Mouse (Mus musculus) gastrocnemius, adult 18-20 months (tissue): ENCODE data around the gene Bcl10. TPM values are rescaled to one million over a fixed set of nuclear protein-coding genes. Genes with fewer than 3 reads are reported as not detected.
A peak's percentile ranks its signal among the peaks of the same experiment; 100 is the strongest.
"Not testable (repeated sequence)": the region's sequence is repeated elsewhere in the genome, so short reads cannot be mapped to it uniquely, and the experiment has no call there.

Experiments used
- DNase-seq: peaks from one replicate; pipeline ENCODE4 v3.0.0; 2021; ENCODE audit warnings: low spot score
- total RNA-seq, 2 experiments: library from RNA; stranded (reverse); gene quantifications; 2 replicates each; pipeline ENCODE4 v1.2.3; 2021

Bcl10 gene
- total RNA-seq, 2 experiments from 2014 or later = 9.4 to 9.7 TPM

GRCm38 (mm10) chr3:145912512-145912911 lies 10.1 kb upstream of the Bcl10 start:
- no peak for DNase-seq

- no peak for DNase-seq
Observed at GRCm38 (mm10) chr3:145913263-145913662, 9.3 kb upstream of the Bcl10 start.

GRCm38 (mm10) chr3:145913942-145914341 lies 8.7 kb upstream of the Bcl10 start:
- DNase-seq = not testable (repeated sequence)

- no peak for DNase-seq
Observed at GRCm38 (mm10) chr3:145916374-145916773, 6.2 kb upstream of the Bcl10 start.

GRCm38 (mm10) chr3:145916826-145917225 lies 5.8 kb upstream of the Bcl10 start:
- no peak for DNase-seq

GRCm38 (mm10) chr3:145922971-145923370 lies 367 bp downstream of the Bcl10 start:
- no peak for DNase-seq

GRCm38 (mm10) chr3:145923874-145924577 lies 1.4 kb downstream of the Bcl10 start:
- peak; percentile 99 for DNase-seq

- DNase-seq = peak; percentile 30
Observed at GRCm38 (mm10) chr3:145924649-145925337, 2.2 kb downstream of the Bcl10 start.

GRCm38 (mm10) chr3:145925506-145925905 lies 2.9 kb downstream of the Bcl10 start:
- DNase-seq = no peak

- DNase-seq = no peak
Observed at GRCm38 (mm10) chr3:145929525-145930400, 7.2 kb downstream of the Bcl10 start.

GRCm38 (mm10) chr3:145933845-145934244 lies 11.2 kb downstream of the Bcl10 start:
- DNase-seq = no peak

- DNase-seq = peak; percentile 92
Observed at GRCm38 (mm10) chr3:145937505-145938404, 15.2 kb downstream of the Bcl10 start, which contains the start of gene 2410004B18Rik. Gene 2410004B18Rik, plus strand, starts transcription at chr3:145938014.

- no peak for DNase-seq
Observed at GRCm38 (mm10) chr3:145938405-145939349, 16.1 kb downstream of the Bcl10 start.

GRCm38 (mm10) chr3:145939402-145939801 lies 16.8 kb downstream of the Bcl10 start:
- no peak for DNase-seq

- DNase-seq = no peak
Observed at GRCm38 (mm10) chr3:145939971-145940370, 17.4 kb downstream of the Bcl10 start.

- peak; percentile 66 for DNase-seq
Observed at GRCm38 (mm10) chr3:145941971-145942370, 19.4 kb downstream of the Bcl10 start.

GRCm38 (mm10) chr3:145944348-145944747 lies 21.7 kb downstream of the Bcl10 start:
- DNase-seq = no peak

- DNase-seq = no peak
Observed at GRCm38 (mm10) chr3:145945904-145946303, 23.3 kb downstream of the Bcl10 start.

- DNase-seq = no peak
Observed at GRCm38 (mm10) chr3:145946654-145947053, 24.1 kb downstream of the Bcl10 start.
